In the genomic region with DNA sequence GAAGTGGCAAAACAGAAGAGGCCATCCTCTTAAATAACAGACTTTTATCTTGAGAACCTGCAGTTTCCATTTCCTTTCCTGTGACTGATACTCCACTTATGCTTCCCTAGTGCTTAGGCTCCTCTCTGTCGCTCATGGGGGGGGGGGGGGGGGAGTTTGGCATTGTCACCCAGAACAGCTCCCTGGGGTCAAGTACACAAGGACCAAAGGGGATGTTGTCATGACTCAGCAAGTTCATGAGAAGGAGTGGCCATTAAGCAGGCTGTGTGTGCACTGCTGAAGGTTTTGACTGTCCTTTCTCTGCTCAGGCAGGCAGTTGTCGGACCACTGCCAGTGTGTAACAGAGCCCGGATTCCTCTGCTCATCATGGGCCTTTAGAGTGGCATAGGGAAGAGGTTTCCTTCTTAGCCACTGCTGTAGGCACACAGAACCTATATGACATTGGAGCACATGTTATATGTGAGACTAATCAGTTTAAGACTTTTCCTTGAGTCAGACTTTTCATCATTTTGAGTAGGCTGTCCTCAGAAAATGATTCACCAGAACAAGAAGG, we compare ENCODE assay signal across 29 mouse cellular contexts. TPM values are rescaled to one million over a fixed set of nuclear protein-coding genes. Genes with fewer than 3 reads are reported as not detected.
DNase-seq lines count a peak whose midpoint lies in the region; ATAC-seq lines count a peak whose summit lies in the region.
"Had no signal": no experiment of that assay in that cellular context is flagged by ENCODE, and none has a peak within 500 bp of the region (broad histone marks: within the 10 kb centered on the region; RNA-seq: fewer than 3 reads in every experiment).

No protein-coding gene starts in this region.

- peak; percentile 60 for DNase-seq in adrenal gland, adult 2 months
- DNase-seq in adrenal gland, postnatal 25 days = no peak
- DNase-seq in liver = no peak
- peak; percentile 5 for DNase-seq in adrenal gland, postnatal 14 days
- no peak for DNase-seq in frontal cortex, postnatal 25 days (ENCODE audit: low spot score in 2 of 2)
- DNase-seq: cerebellum, adult 8-10 months; cerebellum, postnatal 25 days; embryo, embryonic 11 days; gastrocnemius, adult 2 months; gastrocnemius, postnatal 36 days; heart, adult 18-20 months; heart, postnatal 4 days; kidney, postnatal 25 days; lung, adult 2 months; lung, postnatal 10 days; thymus, postnatal 4 days had no signal

- peak; percentile 24; the same call in 1 of the 2 replicates for ATAC-seq in liver, embryonic 16.5 days (ENCODE audit: low read depth)
- ATAC-seq in forebrain, embryonic 16.5 days = no peak
- ATAC-seq: forebrain, embryonic 14.5 days; intestine, postnatal 0 days; Patski had no signal

- H3K36me3 ChIP-seq in liver, embryonic 16.5 days (ENCODE audit: control insufficient read depth, insufficient read depth) = no peaks in the 10 kb centered on the region
- no peaks in the 10 kb centered on the region for H3K36me3 ChIP-seq in forebrain, embryonic 16.5 days (ENCODE audit: control insufficient read depth, insufficient read depth)
- H3K36me3 ChIP-seq: embryonic facial prominence, embryonic 12.5 days; heart, embryonic 15.5 days; kidney, embryonic 15.5 days; neural tube, embryonic 12.5 days had no signal

- no peaks in the 10 kb centered on the region for H3K27me3 ChIP-seq in liver, embryonic 16.5 days (ENCODE audit: control insufficient read depth, insufficient read depth, low read depth, low read length)
- H3K27me3 ChIP-seq in forebrain, embryonic 16.5 days (replicated peaks; ENCODE audit: control insufficient read depth, insufficient read depth, low read length) = no peaks in the 10 kb centered on the region
- H3K27me3 ChIP-seq: embryonic facial prominence, embryonic 12.5 days; heart, embryonic 15.5 days; kidney, embryonic 15.5 days; neural tube, embryonic 12.5 days had no signal

- no peak overlapping the region for H3K9ac ChIP-seq in liver, embryonic 16.5 days (ENCODE audit: low read depth, low read length)
- no peak overlapping the region for H3K9ac ChIP-seq in forebrain, embryonic 16.5 days (replicated peaks; ENCODE audit: low read depth, low read length)
- H3K9ac ChIP-seq: embryonic facial prominence, embryonic 12.5 days; heart, embryonic 15.5 days; hindbrain, embryonic 14.5 days; kidney, embryonic 15.5 days; neural tube, embryonic 12.5 days had no signal

- 44% methylated on average over 2 of the region's 3 CpGs for WGBS in liver, embryonic 16.5 days (ENCODE audit: insufficient replicate concordance)
- 68% methylated on average over 3 of the region's 3 CpGs for WGBS in forebrain, embryonic 16.5 days

- no peaks in the 10 kb centered on the region for H3K9me3 ChIP-seq in liver, embryonic 16.5 days (replicated peaks; ENCODE audit: control insufficient read depth, low read length)
- no peaks in the 10 kb centered on the region for H3K9me3 ChIP-seq in forebrain, embryonic 16.5 days (ENCODE audit: control insufficient read depth, low read length)
- H3K9me3 ChIP-seq: embryonic facial prominence, embryonic 12.5 days; heart, embryonic 15.5 days; kidney, embryonic 15.5 days; neural tube, embryonic 12.5 days had no signal

- no peak overlapping the region for H3K27ac ChIP-seq in liver, embryonic 16.5 days (ENCODE audit: low read length)
- no peak overlapping the region for H3K27ac ChIP-seq in forebrain, embryonic 16.5 days (ENCODE audit: low read length)
- H3K27ac ChIP-seq: embryonic facial prominence, embryonic 12.5 days; gastrocnemius, adult 2 months; heart, embryonic 15.5 days; hindbrain, embryonic 14.5 days; kidney, embryonic 15.5 days; macrophage; neural tube, embryonic 12.5 days had no signal

- H3K4me3 ChIP-seq in liver, embryonic 16.5 days (ENCODE audit: low read depth, low read length) = no peak overlapping the region
- H3K4me3 ChIP-seq in forebrain, embryonic 16.5 days (replicated peaks; ENCODE audit: low read length) = no peak overlapping the region
- H3K4me3 ChIP-seq: embryonic facial prominence, embryonic 12.5 days; gastrocnemius, adult 2 months; heart, embryonic 15.5 days; kidney, embryonic 15.5 days; myocyte; neural tube, embryonic 12.5 days had no signal

- no peak overlapping the region for H3K4me2 ChIP-seq in liver, embryonic 16.5 days (ENCODE audit: low read depth, low read length)
- H3K4me2 ChIP-seq in forebrain, embryonic 16.5 days (ENCODE audit: low read length) = no peak overlapping the region
- H3K4me2 ChIP-seq: embryonic facial prominence, embryonic 12.5 days; heart, embryonic 15.5 days; hindbrain, embryonic 14.5 days; kidney, embryonic 15.5 days; midbrain, embryonic 11.5 days; neural tube, embryonic 12.5 days had no signal

- H3K4me1 ChIP-seq in liver, embryonic 16.5 days (ENCODE audit: control insufficient read depth, low read depth, low read length) = no peaks in the 10 kb centered on the region
- no peaks in the 10 kb centered on the region for H3K4me1 ChIP-seq in forebrain, embryonic 16.5 days (replicated peaks; ENCODE audit: control insufficient read depth, insufficient read depth, low read length)
- H3K4me1 ChIP-seq: embryonic facial prominence, embryonic 12.5 days; heart, embryonic 15.5 days; kidney, embryonic 15.5 days; neural tube, embryonic 12.5 days had no signal

RNA-seq across cellular contexts. Expression of gene Gcfc2, which starts 27.7 kb away (rescaled TPM):
- 1 to 10 TPM; 6.7 to 8.0 TPM for total RNA-seq in adrenal gland, adult 2 months (2021)
- 1.8 and 1.9 TPM in 2 replicates for polyA plus RNA-seq in adrenal gland, adult 2 months (2012; rRNA removed)
- 14.1 and 15.1 TPM in 2 replicates for total RNA-seq in adrenal gland, postnatal 25 days (2021)
- 2.2 and 2.6 TPM in 2 replicates for polyA plus RNA-seq in liver, embryonic 16.5 days (2015; fragmentation: Nextera tagmentation; extraction: Ambion mirVana)
- total RNA-seq in adrenal gland, postnatal 14 days (2021) = 8.9 and 11.8 TPM in 2 replicates
- 7.3 and 7.4 TPM in 2 replicates for polyA plus RNA-seq in forebrain, embryonic 16.5 days (2015; fragmentation: Nextera tagmentation; extraction: Ambion mirVana)

Comparison
In these comparisons a context has a peak if more than half of its experiments do, and no peak if none do; other contexts are left out.
1. DNase-seq: peak in adrenal gland, adult 2 months (single experiment) and adrenal gland, postnatal 14 days (single experiment); none in adrenal gland, postnatal 25 days (single experiment), liver (single experiment) and frontal cortex, postnatal 25 days (0 of 2).